Mouse (Mus musculus): ENCODE data around the gene A930017K11Rik. TPM values are rescaled to one million over a fixed set of nuclear protein-coding genes. Genes with fewer than 3 reads are reported as not detected.
A peak's percentile ranks its signal among the peaks of the same experiment; 100 is the strongest.

Gene A930017K11Rik
- total and polyA plus RNA-seq, 3 experiments = not detected

DNA sequence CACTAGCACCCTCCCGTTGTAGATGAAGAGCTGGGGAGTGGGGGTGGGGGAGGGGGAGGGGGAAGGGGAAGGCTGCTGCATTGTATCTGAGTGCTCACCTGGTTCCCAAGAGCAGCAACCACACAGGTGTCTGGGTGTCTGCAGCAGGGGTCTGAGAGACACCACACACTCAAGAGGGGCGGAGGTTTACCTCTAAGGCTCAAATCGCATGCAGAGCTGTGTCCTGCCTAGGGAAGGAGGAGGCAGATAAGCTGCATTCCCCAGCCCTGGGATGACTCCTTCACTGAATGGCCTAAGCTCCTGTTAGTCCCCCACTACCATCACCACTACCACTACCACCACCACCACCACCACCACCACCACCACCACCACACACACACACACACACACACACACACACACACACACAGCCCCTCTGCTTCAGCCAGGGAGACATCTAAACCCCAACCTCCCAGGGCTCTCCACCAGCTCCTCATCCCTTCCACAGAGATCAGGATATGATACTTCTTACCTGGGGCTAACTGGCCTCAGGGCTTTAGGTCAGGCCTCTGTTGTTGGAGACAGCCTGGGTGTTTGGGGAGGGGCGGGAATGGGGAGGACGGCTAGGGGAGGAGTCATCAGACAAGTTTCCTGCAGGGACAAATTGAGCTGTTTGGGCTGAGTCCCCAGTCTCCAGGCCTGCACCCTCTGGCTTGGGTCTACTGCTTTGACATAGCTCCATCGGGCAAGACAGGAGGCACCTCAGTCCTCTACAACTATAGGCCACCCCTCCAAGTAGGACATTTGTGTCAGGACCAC lies 7.8 kb downstream of the A930017K11Rik start, which contains the start of the genes Pigq and Nhlrc4:
TSS of gene Pigq (minus strand) at position 571 of the 798 bp plus-strand sequence.
TSS of gene Nhlrc4 (minus strand) at position 596 of the 798 bp plus-strand sequence.
- no peaks in the 10 kb centered on the region for H3K27me3 ChIP-seq (ENCODE audit: control insufficient read depth in 1 of 2, insufficient read depth in 2 of 2, low read length in 2 of 2)
- H3K27ac ChIP-seq (ENCODE audit: control insufficient read depth, low read depth, low read length) = peak within 1 kb of the TSS; percentile 95
- DNase-seq (ENCODE audit: low read depth, low spot score) = no peak
- no peak within 1 kb of the TSS for H3K4me3 ChIP-seq (ENCODE audit: control insufficient read depth in 1 of 2, insufficient read depth in 1 of 2, low read depth in 2 of 2, low read length in 2 of 2)
- H3K4me1 ChIP-seq (ENCODE audit: control insufficient read depth in 1 of 2, insufficient read depth in 2 of 2, low read length in 2 of 2) = peaks cover 10 to 30% of the 10 kb centered on the region in 2 experiments
- H3K36me3 ChIP-seq (ENCODE audit: control insufficient read depth in 1 of 2, insufficient read depth in 2 of 2, low read length in 2 of 2) = peaks cover 0 to 17% of the 10 kb centered on the region in 2 experiments; a peak in 2 of 4 replicates
- H3K79me2 ChIP-seq (ENCODE audit: control insufficient read depth, insufficient read depth, low read length, poor library complexity) = peaks cover 25% of the 10 kb centered on the region
- no peaks in the 10 kb centered on the region for H3K9me3 ChIP-seq (replicated peaks; ENCODE audit: insufficient read depth, low read length)
- TF ChIP-seq KAT2A (conservative IDR thresholded peaks at IDR 0.05; ENCODE audit: low read depth, low read length) (no peak), RCOR1 (IDR thresholded peaks at IDR 0.05; ENCODE audit: low read depth, low read length) (no peak), GATA1 (IDR thresholded peaks at IDR 0.05; ENCODE audit: low read depth, low read length) (no peak), CTCF (IDR thresholded peaks at IDR 0.05 in 2 of 3, conservative IDR thresholded peaks at IDR 0.05 in 1 of 3; ENCODE audit: control insufficient read depth in 1 of 3, insufficient read depth in 1 of 3, low read depth in 2 of 3, low read length in 3 of 3, poor library complexity in 1 of 3, severe bottlenecking in 1 of 3) (no peak), ZC3H11A (IDR thresholded peaks at IDR 0.05; ENCODE audit: low read depth, low read length) (no peak)
- H3K9ac ChIP-seq (ENCODE audit: control insufficient read depth, low read depth, low read length, poor library complexity, severe bottlenecking) = no peak within 1 kb of the TSS

DNA sequence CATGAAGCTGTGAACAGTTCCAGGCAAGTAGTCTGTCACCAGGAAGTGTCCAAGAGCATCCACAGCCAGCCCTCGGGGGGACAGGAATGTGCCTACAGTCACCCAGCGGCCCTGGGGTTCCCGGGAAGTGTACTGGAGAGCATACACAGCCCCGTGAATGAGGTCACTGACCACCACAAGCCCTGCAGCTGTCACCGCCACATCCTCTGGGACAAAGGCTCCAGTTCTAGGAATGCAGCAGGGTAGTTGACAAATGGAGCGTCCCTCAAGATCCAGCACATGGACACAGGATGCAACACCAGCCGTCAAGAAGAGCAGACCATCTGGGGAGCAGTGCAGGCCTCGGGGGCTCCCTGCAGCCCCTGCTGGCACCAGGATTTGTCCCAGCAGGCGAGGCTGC lies 8.6 kb downstream of the A930017K11Rik start:
- no peaks in the 10 kb centered on the region for H3K9me3 ChIP-seq (replicated peaks; ENCODE audit: insufficient read depth, low read length)
- H3K4me1 ChIP-seq (ENCODE audit: control insufficient read depth in 1 of 2, insufficient read depth in 2 of 2, low read length in 2 of 2) = peaks cover 10 to 30% of the 10 kb centered on the region in 2 experiments
- H3K9ac ChIP-seq (ENCODE audit: control insufficient read depth, low read depth, low read length, poor library complexity, severe bottlenecking) = peak overlapping the region; percentile 56
- no peaks in the 10 kb centered on the region for H3K27me3 ChIP-seq (ENCODE audit: control insufficient read depth in 1 of 2, insufficient read depth in 2 of 2, low read length in 2 of 2)
- TF ChIP-seq RAD21 (IDR thresholded peaks at IDR 0.05; ENCODE audit: low read depth, low read length) (no peak), HCFC1 (IDR thresholded peaks at IDR 0.05; ENCODE audit: low read depth, low read length) (no peak), UBTF (IDR thresholded peaks at IDR 0.05; ENCODE audit: borderline replicate concordance, insufficient read depth, low read depth, low read length) (no peak), TCF12 (IDR thresholded peaks at IDR 0.05; ENCODE audit: low read depth, low read length) (no peak), GABPA (IDR thresholded peaks at IDR 0.05; ENCODE audit: low read depth, low read length) (no peak), TBP (IDR thresholded peaks at IDR 0.05; ENCODE audit: low read depth, low read length) (no peak), TAL1 (IDR thresholded peaks at IDR 0.05; ENCODE audit: low read length) (no peak), MEF2A (IDR thresholded peaks at IDR 0.05; ENCODE audit: extremely low read depth, insufficient replicate concordance, low read depth, low read length, poor library complexity, severe bottlenecking) (no peak), BHLHE40 (IDR thresholded peaks at IDR 0.05; ENCODE audit: borderline replicate concordance, low read depth, low read length) (no peak), NELFE (IDR thresholded peaks at IDR 0.05; ENCODE audit: low read depth, low read length) (no peak), RCOR1 (IDR thresholded peaks at IDR 0.05; ENCODE audit: low read depth, low read length) (no peak), MAFK (IDR thresholded peaks at IDR 0.05; ENCODE audit: borderline replicate concordance, low read depth, low read length) (no peak), ELF1 (IDR thresholded peaks at IDR 0.05; ENCODE audit: low read depth, low read length) (no peak), MYB (IDR thresholded peaks at IDR 0.05; ENCODE audit: low read depth, low read length) (no peak), MXI1 (IDR thresholded peaks at IDR 0.05; ENCODE audit: low read depth, low read length) (no peak), MAX (IDR thresholded peaks at IDR 0.05; ENCODE audit: low read length) (no peak), E2F4 (IDR thresholded peaks at IDR 0.05; ENCODE audit: borderline replicate concordance, low read depth, low read length) (no peak), NRF1 (IDR thresholded peaks at IDR 0.05; ENCODE audit: insufficient read depth, low read depth, low read length, poor library complexity, severe bottlenecking) (no peak)
- H3K27ac ChIP-seq (ENCODE audit: control insufficient read depth, low read depth, low read length) = peak overlapping the region; percentile 95
- H3K36me3 ChIP-seq (ENCODE audit: control insufficient read depth in 1 of 2, insufficient read depth in 2 of 2, low read length in 2 of 2) = peaks cover 0 to 17% of the 10 kb centered on the region in 2 experiments; a peak in 3 of 4 replicates
- DNase-seq (ENCODE audit: low read depth, low spot score) = no peak
- peaks cover 27% of the 10 kb centered on the region for H3K79me2 ChIP-seq (ENCODE audit: control insufficient read depth, insufficient read depth, low read length, poor library complexity)
- H3K4me3 ChIP-seq (ENCODE audit: control insufficient read depth in 1 of 2, insufficient read depth in 1 of 2, low read depth in 2 of 2, low read length in 2 of 2) = no peak overlapping the region; a peak in 1 of 4 replicates

Data from MEL (cell line).